Mouse (Mus musculus) thymus, postnatal 10 days (tissue): ENCODE measurements around the gene Pou2f2.
A peak's percentile ranks its signal among the peaks of the same experiment; 100 is the strongest.

Source experiments
- DNase-seq, 2 experiments: peaks; one replicate each; pipeline ENCODE4 v3.0.0; 2021; ENCODE audit warnings: low spot score in 2 of 2

The Pou2f2 gene

DNA sequence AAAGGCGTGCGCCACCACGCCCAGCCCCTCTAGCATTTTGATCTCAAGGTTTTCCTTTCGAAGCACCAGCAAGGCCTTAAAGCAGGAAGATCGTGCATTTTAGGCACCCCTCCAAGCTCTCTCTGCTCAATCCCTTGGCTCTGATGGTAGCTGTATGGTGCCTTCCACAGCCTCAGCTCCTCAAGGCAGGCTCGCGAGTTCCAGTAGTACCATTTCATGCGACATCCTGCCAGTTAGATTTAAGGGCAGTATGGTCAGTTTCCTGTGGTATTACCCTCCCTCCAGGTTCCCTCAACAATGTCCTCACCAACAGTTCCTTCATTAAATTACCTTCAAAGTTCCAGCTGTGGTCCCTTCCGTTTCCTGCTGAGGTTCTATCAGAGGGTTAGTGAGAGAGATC, 16.6 kb upstream of the Pou2f2 start:
- DNase-seq, result no peak

DNA sequence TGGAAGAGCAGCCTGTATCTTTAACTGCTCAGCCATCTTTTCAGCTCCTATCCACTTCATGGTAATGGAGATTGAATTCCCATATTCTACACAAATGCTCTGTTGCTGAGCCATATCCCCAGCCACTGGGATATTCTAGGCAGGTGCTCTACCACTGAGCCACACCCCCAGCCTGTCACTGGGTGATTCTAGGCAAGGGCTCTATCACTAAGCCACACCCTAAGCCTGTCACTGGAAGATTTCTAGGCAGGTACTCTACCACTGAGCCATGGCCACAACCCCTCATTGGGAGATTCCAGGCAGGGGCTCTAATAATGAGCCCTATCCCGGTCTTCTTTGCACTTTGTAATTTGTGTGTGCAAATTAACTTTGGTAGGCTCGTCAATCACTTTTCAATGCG, 15.6 kb upstream of the Pou2f2 start:
- no peak for DNase-seq

DNA sequence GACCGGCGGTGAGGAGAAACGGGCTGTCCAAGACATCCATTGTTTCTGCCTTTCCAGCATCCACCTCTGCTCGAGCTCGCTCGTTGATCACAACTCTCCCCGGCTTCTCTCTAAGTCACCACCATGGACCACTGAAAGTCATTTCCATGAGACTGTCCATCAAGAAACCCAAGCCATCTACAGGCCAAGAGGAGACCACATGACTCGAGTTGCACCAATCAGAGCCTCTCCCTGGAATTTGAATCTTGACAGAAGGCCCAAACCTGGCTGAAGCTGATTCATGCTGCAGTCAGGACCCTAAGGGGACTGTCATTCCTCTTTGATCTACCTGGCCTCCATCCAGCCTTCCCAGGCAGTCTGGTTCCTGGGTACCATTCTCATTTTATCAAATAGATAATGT, 12.6 kb upstream of the Pou2f2 start:
- DNase-seq, result no peak

DNA sequence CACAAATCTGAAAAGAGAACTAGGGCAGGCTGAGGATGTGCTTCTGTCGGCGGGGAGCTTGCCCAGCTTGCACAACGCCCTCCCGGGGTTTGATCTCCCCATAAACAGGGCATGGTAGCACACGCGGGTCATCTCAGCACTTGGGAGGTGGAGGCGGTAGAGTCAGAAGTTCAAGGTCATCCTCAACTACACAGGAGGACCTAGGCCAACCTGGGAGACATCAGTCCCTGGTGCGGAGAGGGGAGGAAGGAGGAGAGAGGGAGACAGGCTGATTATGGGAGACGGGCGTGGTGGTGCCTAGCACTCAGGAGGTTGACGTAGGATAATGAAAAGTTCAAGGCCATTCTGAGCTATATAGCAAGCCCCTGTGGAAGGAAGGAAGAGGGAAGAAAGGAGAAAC, 11.3 kb upstream of the Pou2f2 start:
- DNase-seq, result no peak

DNA sequence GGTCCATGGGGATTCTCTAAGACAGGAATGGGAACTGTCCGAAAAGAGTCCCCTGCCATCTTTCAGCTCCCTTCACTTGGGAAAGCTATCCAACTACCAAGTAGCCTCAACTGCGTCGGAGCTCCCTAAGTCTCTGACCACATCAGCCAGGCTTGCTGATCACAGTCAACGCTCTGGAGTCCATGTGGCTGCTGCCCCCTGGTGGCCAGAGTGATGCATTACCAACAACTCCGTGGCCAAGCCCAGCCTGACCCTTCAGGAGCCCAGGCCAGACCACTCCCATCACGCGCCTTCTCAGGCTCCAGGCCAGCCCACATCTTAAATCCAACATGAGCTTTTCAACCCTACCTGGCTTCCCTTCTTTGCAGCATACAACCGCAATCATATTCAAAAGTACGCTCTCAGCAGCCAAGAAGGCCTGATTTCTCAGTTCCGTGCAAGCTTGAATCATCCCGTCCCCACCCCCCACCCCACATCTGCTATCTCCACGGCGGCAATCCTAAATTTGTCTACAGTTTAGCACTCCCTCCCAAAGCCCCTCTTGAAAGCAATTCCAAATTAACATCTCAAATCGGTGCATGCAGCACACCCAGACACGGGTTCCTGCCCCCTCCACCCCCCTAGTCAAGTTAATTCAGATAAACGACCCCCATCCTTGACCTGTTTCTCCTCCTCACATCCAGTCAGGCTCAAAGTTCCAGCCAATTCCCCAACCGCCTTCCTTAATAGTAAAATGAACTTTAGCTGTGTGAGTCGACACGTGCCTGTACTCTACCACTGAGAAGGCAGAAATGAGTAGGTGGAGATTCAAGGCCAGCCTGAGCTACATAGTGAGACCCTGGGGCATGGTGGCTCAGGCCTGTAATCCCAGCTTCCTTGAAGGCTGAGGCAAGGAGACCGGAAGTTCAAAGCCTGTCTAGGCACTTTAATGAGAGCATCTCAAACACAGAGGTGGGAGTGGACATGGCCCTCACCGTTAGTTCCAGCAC, 8.4 kb upstream of the Pou2f2 start:
- peak; percentile 44 to 77 for DNase-seq

DNA sequence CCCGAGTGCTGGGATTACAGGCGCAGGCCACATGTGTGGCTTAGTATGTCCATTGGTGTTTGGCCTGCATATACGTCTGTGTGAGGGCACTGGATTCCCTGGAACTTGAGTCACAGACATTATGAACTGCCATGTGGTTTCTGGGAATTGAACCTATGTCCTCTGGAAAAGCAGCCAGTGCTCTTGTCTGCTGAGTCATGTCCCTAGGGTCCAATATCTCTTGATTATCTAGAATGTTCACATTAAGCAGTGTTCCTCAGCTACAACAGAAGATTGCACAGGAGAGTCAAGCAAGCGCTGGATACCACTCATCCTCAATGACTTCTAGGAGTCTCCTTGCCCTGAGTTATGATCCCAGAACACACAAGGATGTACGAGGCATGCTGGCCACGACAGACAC, 4.6 kb upstream of the Pou2f2 start:
- DNase-seq, result no peak

DNA sequence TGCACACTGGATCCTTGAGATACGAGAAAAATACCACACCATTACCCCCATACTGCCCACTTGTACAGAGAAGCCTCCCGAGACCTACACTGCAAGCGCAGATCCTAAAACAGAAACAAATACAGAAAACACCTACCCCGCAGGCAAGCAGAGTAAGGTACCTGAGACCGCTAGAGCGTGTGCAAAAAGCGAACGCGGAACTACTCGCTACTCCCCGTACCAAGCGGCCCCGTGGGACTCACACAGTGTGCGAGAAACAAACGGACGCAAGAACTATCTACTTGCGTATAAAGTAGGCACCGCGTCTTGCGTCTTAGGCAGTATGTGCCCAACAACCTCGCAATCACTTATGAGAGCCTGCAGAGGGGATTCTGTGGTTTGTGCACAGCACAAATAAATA, 2.3 kb upstream of the Pou2f2 start:
- no peak for DNase-seq

DNA sequence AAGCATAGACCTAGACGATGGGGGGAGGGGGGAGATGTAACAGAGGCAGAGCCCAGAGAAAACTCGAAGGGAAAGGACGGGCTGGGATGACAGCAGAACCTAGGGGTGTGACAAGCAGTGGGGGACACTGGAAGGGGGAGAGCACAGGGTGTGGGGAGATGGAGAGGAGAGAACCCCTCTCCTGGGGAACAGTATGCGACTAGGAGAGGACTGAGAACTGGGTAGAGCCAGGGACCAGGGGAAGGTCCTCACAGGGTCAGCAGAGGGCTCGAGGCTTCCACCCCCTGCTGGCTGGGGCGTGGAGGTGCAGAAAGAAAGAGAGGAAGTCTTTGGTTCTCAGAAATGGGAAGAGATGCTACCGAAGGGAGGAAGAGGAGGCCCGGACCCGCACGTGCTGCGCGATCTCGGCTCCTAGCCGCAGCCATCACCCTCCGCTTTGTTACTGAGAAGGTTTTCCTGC, 1.8 kb upstream of the Pou2f2 start:
- DNase-seq, result peak; percentile 9 to 57

DNA sequence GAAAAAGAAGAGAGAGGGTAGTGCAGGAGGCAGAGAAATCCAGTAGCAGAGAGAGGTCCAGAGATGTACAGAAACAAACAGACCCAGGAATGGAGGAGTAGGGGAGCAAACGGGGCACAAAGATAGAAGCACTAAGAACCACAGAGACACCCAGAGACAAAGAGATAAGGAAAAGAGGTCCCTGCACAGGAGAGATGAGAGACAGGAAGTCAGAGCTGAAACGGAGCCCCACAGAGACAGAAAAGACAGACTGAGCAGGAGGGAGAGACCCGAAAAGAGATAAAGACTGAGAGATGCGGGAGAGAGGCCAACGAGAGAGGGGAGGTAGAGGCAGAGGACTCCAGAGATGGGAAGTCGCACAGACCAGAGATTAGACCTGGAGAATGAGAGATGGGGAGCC, 986 bp upstream of the Pou2f2 start:
- DNase-seq, result no peak

DNA sequence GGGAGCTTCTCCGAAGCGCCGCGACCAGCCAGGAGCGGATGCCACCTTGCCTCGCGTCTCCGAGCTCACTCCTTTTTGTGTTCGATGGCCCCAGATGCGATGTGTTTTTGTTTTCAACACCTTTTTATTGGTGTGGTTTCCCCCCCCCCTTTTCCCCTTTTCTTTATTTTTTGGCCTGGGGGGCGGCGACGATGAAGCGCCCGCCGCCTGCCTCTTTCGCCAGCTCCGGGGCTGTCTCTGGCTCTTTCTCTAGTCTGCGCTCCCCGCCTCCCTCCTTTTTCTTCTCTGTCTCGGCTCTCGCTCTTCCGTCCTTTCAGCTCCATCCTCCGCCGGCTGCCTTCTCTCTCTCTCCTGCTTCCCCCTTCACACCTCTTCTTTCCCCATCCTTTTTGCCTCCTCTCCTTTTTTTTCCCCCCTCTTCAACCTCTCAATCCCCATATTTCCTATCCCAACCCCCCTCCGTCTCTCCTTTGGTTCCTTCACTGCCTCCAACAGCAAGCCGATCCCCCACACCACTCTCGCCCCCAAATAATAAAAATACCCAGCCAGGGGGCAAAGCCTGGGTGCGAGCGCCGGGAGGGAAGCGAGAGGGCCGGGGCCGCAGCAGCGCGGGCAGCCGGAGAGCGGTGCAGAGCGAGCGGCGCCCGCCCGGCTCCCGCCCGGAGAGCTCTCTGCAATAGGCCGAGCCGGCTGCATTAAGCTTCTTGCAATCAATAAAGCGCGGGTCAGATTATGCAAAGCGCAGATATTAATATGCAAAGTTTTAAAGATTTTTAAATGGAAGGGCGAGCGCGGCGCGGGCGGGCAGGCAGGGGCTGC, 530 bp downstream of the Pou2f2 start:
- DNase-seq, result no peak

DNA sequence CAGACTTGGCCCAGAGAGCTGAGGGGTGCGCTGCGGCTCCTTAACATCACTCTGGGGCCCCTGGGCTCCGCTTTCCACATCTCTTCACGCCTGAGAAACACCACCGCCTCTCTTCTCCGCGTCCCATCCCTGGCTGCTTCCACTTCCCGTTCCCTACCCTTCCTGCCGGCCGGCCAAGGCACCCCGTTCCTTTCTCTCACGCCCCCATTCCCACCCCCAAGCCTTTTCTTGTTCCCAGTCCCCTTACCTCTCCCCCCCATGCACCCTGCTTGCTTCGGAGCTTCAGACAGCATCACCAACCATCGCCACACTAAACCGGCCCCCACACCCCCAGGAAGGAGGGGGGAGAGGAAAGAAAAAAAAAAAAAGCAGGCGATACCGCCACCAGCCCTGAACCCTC, 1.2 kb downstream of the Pou2f2 start:
- no peak for DNase-seq

DNA sequence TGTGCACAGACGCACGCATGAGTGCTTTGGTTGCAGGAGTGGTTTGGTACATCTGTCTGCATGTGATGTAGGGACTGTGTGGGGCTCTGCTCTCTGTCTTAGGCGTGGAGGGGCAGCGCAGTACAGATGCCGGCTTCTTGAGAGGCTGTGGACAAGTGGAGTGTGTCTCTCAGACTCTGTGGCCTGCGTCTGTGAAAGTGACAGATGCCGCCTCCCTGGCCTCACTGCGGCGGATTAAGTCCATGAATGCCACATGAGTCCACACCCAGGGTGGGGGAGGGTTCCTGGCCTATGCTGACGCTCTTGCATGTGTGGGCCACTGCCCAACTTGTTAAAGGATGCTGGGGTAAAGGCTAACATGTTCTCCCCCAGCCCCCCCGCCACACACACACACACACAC, 5.2 kb downstream of the Pou2f2 start:
- DNase-seq, result no peak

DNA sequence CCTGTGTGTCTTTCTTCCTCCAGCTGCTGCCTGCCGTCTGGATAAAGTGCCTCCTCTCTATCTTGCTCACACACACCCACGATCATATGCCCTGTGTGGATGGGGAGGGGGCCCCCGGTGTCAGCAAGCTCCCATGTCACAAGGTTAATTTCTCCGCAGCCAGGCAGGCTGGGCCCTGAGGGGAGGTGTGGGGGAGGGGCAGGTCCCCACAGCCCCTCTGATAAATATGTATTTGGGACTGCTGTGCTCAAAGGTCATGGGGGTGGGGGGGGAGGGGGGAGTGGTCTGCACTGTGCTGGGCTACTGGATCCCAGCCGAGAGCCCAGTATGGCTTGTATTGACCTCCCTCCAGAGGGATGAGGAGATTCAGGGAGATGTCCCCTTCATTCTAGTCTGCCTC, 6.9 kb downstream of the Pou2f2 start:
- no peak for DNase-seq

DNA sequence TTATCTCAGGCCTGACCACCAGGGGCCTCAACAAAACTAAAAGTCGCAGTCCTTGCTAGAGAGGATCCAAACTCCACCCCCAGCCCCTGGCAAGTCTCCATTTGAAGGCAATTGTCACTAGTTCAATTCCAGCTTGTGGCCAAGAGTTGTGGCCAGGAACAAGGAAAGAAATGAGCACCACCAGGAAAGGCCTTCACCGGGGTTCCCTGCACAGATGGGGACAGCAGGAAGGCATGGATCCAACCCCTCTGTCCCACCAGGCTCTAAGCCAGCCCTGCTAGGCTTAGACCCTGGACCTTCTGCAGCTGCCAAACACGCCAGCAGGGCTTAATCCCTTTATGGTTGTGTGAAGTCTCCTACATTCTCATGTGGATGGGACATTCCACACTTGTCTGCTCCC, 8.9 kb downstream of the Pou2f2 start:
- no peak for DNase-seq

DNA sequence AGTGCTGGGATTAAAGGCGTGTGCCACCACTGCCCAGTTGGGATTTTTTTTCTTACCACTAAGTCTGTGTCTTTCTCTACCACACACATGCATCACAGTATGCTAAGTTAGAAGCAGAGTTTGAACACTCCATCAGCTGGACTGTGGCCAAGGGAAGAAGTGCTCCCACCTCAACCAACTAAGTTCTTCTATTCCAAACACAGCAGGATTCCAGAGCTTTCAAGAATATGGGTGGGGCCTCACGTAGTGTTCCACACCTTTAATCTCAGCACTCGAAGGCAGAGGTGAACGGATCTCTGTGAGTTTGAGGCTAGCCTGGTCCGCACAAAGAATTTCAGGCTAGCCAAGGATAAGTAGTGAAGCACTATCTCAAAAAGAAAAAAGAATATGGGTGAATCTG, 13.4 kb downstream of the Pou2f2 start:
- DNase-seq, result no peak

DNA sequence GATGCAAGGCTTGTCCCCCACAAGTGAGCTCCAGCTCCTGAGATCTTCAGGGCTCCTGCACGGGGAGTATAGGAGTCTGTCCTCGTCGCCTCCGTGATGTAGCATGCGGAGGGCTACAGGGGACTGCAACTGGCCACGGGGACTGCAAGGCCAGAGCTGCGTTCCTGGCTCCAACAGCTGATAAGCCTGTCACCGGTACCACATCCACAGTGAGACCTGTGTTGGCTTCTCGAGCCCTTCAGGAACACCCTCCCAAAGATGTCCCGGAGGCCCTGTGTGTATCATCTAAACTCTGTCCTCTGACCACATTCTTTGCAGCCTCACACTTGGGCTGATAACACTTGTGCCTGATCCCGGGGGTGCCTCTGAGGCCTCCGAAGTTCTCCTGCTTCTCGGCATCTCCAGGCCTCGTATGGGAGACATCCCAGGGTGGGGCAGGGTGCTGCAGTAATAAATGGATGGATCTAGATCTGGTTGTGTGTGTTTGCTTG, 23.3 kb downstream of the Pou2f2 start:
- no peak for DNase-seq

DNA sequence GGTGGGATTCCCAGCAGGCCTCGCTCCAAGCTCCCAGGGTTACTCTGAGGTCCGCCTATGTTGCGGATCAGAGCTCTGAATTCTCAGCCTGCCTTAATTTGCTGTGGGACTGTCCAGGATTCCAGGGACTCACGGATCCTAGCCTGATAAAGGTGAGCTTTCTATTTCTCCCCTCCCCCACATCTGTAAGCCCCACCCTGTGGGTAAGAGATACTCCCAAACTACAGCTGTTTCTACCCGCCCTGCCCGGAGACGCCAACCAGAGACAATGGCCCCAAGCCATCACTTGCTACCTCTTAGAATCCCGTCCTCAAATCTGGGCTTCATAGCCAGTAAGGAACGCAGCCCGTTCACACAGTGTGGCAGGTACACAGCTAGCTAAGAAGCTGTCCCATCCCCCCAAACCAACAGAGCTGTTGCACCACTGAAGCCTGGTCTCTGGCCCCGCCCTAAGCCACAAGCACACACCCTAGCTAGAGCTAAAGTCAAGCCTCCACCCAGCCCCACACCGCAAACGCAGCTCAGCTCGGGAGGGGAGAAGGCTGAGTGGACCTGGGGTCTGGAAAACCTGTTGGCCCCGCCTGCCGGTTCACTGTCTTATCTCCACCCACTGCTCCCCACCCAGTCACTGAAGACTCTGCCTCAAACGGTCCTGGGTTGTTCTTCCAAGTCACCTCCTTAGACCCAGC, 23.9 kb downstream of the Pou2f2 start:
- peak; percentile 32 to 44 for DNase-seq

DNA sequence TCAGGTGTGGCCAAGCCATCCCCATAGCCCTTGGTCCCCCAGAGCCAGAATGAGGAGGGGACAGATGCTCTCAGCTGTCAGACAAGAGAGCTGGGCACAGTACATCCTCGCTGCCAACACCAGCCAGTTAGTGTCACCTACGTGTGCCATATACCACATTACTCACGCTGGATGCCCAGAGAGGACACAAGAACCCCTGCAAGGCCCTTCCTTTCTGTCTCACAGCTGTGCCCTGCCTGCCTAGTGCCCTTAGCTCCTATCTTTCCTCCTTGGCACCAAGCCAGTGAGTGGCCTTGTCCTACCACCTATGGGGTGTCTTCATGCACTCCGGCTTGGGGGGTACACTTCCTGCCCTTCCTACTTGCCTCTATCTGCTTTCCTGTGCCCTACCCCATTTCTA, 24.9 kb downstream of the Pou2f2 start:
- DNase-seq, result no peak

DNA sequence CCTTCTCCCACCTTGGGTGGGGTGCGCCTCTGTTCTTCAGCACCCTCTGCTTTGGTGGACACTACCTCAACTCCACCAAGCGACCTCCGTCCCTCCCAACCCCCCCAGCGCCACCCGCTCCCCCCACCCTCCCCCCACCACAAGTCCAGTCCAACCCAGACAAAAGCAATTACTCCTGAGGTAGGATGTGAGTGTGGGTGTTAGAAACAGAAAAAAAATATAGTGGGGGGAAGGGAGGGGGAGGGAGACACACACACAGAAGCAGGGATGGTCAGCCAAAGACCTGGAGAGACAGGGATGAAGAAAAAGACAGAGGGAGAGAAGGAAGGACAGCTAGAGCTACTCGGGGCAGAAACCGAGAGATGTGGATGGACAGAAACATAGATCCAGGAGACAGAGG, 25.7 kb downstream of the Pou2f2 start:
- no peak for DNase-seq

DNA sequence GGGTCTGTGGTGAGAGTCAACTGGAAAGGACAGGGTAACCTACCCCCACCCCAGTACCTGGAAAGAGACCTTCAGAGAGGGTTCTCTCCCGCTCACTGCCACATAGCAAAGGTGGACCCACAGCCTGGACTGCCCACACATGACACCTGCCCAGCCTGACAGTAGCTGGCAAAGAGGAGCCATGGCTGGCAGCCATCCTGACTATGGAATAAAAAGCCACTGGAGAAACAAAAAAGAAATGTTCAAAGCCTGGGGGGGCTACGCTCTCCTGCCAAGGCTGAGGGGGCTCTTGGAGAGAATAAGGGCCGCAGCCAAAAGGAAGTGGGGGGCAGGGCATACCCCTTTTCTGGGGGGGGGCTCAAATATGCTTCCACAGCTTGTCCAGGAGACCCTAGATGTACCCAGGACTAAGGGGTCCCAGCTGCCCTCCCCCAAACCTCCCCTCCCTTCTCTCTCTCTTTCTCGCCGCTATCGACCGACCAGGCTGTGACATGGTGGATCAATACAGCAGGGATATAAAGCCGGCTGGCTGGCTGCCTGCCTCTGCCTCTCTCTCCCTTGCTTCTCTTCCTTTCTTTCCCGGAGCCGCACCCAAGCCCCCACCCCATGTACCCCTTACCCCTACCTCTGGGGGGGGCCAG, 27.5 kb downstream of the Pou2f2 start:
- no peak for DNase-seq

DNA sequence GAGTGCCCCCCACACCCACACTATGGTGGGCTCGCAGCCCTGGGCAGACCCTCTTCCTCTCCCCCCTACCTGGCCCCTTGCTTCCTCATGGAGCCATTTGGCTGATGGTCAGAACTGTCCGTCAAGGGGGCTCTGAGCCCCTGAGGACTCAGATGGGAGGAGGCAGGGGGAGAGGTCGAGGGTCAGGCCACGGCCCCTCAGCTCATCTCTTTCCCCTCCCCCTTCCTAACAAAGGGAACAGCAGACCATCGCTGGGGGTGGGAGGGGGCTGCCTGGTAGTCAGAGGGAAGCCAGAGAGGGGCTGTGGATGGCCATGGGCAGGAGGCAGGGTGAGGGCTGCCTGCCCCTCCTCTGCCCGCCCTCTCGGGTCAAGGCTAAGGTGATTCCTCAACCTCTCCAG, 28.5 kb downstream of the Pou2f2 start:
- DNase-seq, result no peak
